Mouse (Mus musculus) neural tube, embryonic 12.5 days (tissue): ENCODE measurements around the gene Lrp10. TPM values are rescaled to one million over a fixed set of nuclear protein-coding genes. Genes with fewer than 3 reads are reported as not detected.

Experiments used
- ATAC-seq: fragments of 200-750 bp; cut with Nextera tagmentation; 2 replicates; pipeline ENCODE4 v1.8.0; 2017; ENCODE audit warnings: low read depth, mild to moderate bottlenecking, moderate TSS enrichment, moderate library complexity; ENCODE audit not compliant: low FRiP score
- H3K27ac ChIP-seq: fragments of 300-500 bp; sonication (generic); 2 replicates; pipeline ENCODE4 v1.5.1; 2016
- H3K27me3 ChIP-seq: fragments of 300-500 bp; sonication (generic); replicated peaks from 2 replicates; pipeline ENCODE4 v1.6.1; 2016; ENCODE audit warnings: mild to moderate bottlenecking
- H3K36me3 ChIP-seq: fragments of 300-500 bp; sonication (generic); 2 replicates; pipeline ENCODE4 v1.6.1; 2016; ENCODE audit warnings: mild to moderate bottlenecking
- H3K4me1 ChIP-seq: fragments of 300-500 bp; sonication (generic); 2 replicates; pipeline ENCODE4 v1.6.1; 2016
- H3K4me2 ChIP-seq: fragments of 300-500 bp; sonication (generic); replicated peaks from 2 replicates; pipeline ENCODE4 v1.6.1; 2016; ENCODE audit warnings: mild to moderate bottlenecking
- H3K4me3 ChIP-seq: fragments of 300-500 bp; sonication (generic); 2 replicates; pipeline ENCODE4 v1.5.1; 2016
- H3K9ac ChIP-seq: fragments of 300-500 bp; sonication (generic); 2 replicates; pipeline ENCODE4 v1.6.1; 2016; ENCODE audit warnings: mild to moderate bottlenecking
- H3K9me3 ChIP-seq: fragments of 300-500 bp; sonication (generic); 2 replicates; pipeline ENCODE4 v1.6.1; 2016; ENCODE audit warnings: mild to moderate bottlenecking
- WGBS: fragments of 180-500 bp; shearing (Covaris S2); methylation state at CpG from one replicate; pipeline ENCODE4 v1.1.7; 2016; 5-methylcytosine and 5-hydroxymethylcytosine counted together
- polyA plus RNA-seq: library from polyadenylated mRNA; unstranded; fragments of >200 nt; fragmentation: Nextera tagmentation; extraction: Ambion mirVana; gene quantifications from 2 replicates; pipeline ENCODE4 v1.2.1, GENCODE M21; 2016

Lrp10 gene
- polyA plus RNA-seq, 1 experiment from 2014 or later = 37.5 TPM

- no peaks in the 10 kb centered on the region for H3K36me3 ChIP-seq
- no peak overlapping the region for H3K9ac ChIP-seq
- no peaks in the 10 kb centered on the region for H3K27me3 ChIP-seq
- no peaks in the 10 kb centered on the region for H3K9me3 ChIP-seq
- WGBS = 92% methylated on average over 7 of the region's 7 CpGs
- H3K4me1 ChIP-seq = no peaks in the 10 kb centered on the region
- no peak overlapping the region for H3K4me3 ChIP-seq
- H3K4me2 ChIP-seq = no peak overlapping the region
- H3K27ac ChIP-seq = no peak overlapping the region
- ATAC-seq = no peak
Measured at GRCm38 (mm10) chr14:54485899-54486298, 22.0 kb downstream of the Lrp10 start.

- Histone ChIP-seq H3K9ac (no peak overlapping the region), H3K9me3 (no peaks in the 10 kb centered on the region), H3K27ac (no peak overlapping the region), H3K36me3 (no peaks in the 10 kb centered on the region), H3K4me2 (no peak overlapping the region), H3K4me3 (no peak overlapping the region), H3K27me3 (no peaks in the 10 kb centered on the region), H3K4me1 (no peaks in the 10 kb centered on the region)
- WGBS = 63% methylated on average over 2 of the region's 2 CpGs
- ATAC-seq = no peak
Measured at GRCm38 (mm10) chr14:54487732-54488131, 23.8 kb downstream of the Lrp10 start.

GRCm38 (mm10) chr14:54488350-54488749 lies 24.4 kb downstream of the Lrp10 start:
- Histone ChIP-seq H3K27ac (no peak overlapping the region), H3K27me3 (no peaks in the 10 kb centered on the region), H3K4me2 (no peak overlapping the region), H3K9me3 (no peaks in the 10 kb centered on the region), H3K4me1 (no peaks in the 10 kb centered on the region), H3K4me3 (no peak overlapping the region), H3K36me3 (no peaks in the 10 kb centered on the region), H3K9ac (no peak overlapping the region)
- ATAC-seq = no peak

- no peaks in the 10 kb centered on the region for H3K9me3 ChIP-seq
- no peak overlapping the region for H3K9ac ChIP-seq
- H3K27me3 ChIP-seq = no peaks in the 10 kb centered on the region
- no peak for ATAC-seq
- H3K36me3 ChIP-seq = no peaks in the 10 kb centered on the region
- no peak overlapping the region for H3K4me3 ChIP-seq
- H3K27ac ChIP-seq = no peak overlapping the region
- no peak overlapping the region for H3K4me2 ChIP-seq
- H3K4me1 ChIP-seq = no peaks in the 10 kb centered on the region
- 74% methylated on average over 18 of the region's 18 CpGs for WGBS
Measured at GRCm38 (mm10) chr14:54492345-54493131, 28.6 kb downstream of the Lrp10 start.

GRCm38 (mm10) chr14:54493236-54493635 lies 29.3 kb downstream of the Lrp10 start:
- Histone ChIP-seq H3K27ac (no peak overlapping the region), H3K9me3 (no peaks in the 10 kb centered on the region), H3K4me3 (no peak overlapping the region), H3K9ac (no peak overlapping the region), H3K36me3 (no peaks in the 10 kb centered on the region), H3K27me3 (no peaks in the 10 kb centered on the region), H3K4me1 (no peaks in the 10 kb centered on the region), H3K4me2 (no peak overlapping the region)
- 91% methylated on average over 5 of the region's 5 CpGs for whole genome bisulfite sequencing
- no peak for ATAC-seq

GRCm38 (mm10) chr14:54494234-54494633 lies 30.3 kb downstream of the Lrp10 start:
- no peak overlapping the region for H3K9ac ChIP-seq
- H3K4me3 ChIP-seq = no peak overlapping the region
- no peaks in the 10 kb centered on the region for H3K4me1 ChIP-seq
- H3K36me3 ChIP-seq = no peaks in the 10 kb centered on the region
- H3K27ac ChIP-seq = no peak overlapping the region
- under 1% methylated on average over 3 of the region's 3 CpGs for WGBS
- no peaks in the 10 kb centered on the region for H3K27me3 ChIP-seq
- no peak overlapping the region for H3K4me2 ChIP-seq
- 0 out of 2 replicates have a peak, but pooled peaks have one; percentile 48 for ATAC-seq
- H3K9me3 ChIP-seq = no peaks in the 10 kb centered on the region

GRCm38 (mm10) chr14:54496706-54497105 lies 32.8 kb downstream of the Lrp10 start:
- WGBS = 86% methylated on average over 14 of the region's 14 CpGs
- Histone ChIP-seq H3K36me3 (no peaks in the 10 kb centered on the region), H3K4me1 (no peaks in the 10 kb centered on the region), H3K9me3 (0 out of 2 replicates have a peak, but pooled peaks cover 2% of the 10 kb centered on the region), H3K4me3 (no peak overlapping the region), H3K27ac (no peak overlapping the region), H3K4me2 (no peak overlapping the region), H3K27me3 (no peaks in the 10 kb centered on the region), H3K9ac (no peak overlapping the region)
- no peak for ATAC-seq

GRCm38 (mm10) chr14:54499330-54499729 lies 35.4 kb downstream of the Lrp10 start:
- no peaks in the 10 kb centered on the region for H3K36me3 ChIP-seq
- 88% methylated on average over 2 of the region's 2 CpGs for WGBS
- H3K27me3 ChIP-seq = no peaks in the 10 kb centered on the region
- H3K4me3 ChIP-seq = no peak overlapping the region
- no peak overlapping the region for H3K4me2 ChIP-seq
- ATAC-seq = no peak
- H3K9me3 ChIP-seq = 0 out of 2 replicates have a peak, but pooled peaks cover 2% of the 10 kb centered on the region
- no peak overlapping the region for H3K9ac ChIP-seq
- no peaks in the 10 kb centered on the region for H3K4me1 ChIP-seq
- H3K27ac ChIP-seq = no peak overlapping the region

GRCm38 (mm10) chr14:54501365-54501764 lies 37.4 kb downstream of the Lrp10 start:
- H3K36me3 ChIP-seq = peaks cover 3% of the 10 kb centered on the region; the same call in 1 of the 2 replicates
- H3K4me2 ChIP-seq = no peak overlapping the region
- H3K9me3 ChIP-seq = 0 out of 2 replicates have a peak, but pooled peaks cover 2% of the 10 kb centered on the region
- no peak overlapping the region for H3K27ac ChIP-seq
- no peak overlapping the region for H3K4me3 ChIP-seq
- ATAC-seq = no peak
- no peaks in the 10 kb centered on the region for H3K27me3 ChIP-seq
- 75% methylated on average over 2 of the region's 2 CpGs for WGBS
- no peak overlapping the region for H3K9ac ChIP-seq
- no peaks in the 10 kb centered on the region for H3K4me1 ChIP-seq

GRCm38 (mm10) chr14:54503092-54503491 lies 39.2 kb downstream of the Lrp10 start:
- WGBS = 80% methylated on average over 2 of the region's 2 CpGs
- Histone ChIP-seq H3K36me3 (peaks cover 21% of the 10 kb centered on the region), H3K4me2 (no peak overlapping the region), H3K4me3 (no peak overlapping the region), H3K27me3 (no peaks in the 10 kb centered on the region), H3K27ac (no peak overlapping the region), H3K4me1 (no peaks in the 10 kb centered on the region), H3K9ac (no peak overlapping the region), H3K9me3 (0 out of 2 replicates have a peak, but pooled peaks cover 2% of the 10 kb centered on the region)
- no peak for ATAC-seq

- Histone ChIP-seq H3K4me3 (no peak overlapping the region), H3K4me1 (no peaks in the 10 kb centered on the region), H3K27ac (no peak overlapping the region), H3K27me3 (no peaks in the 10 kb centered on the region), H3K36me3 (peaks cover 87% of the 10 kb centered on the region), H3K9me3 (peaks cover 7% of the 10 kb centered on the region; the same call in 1 of the 2 replicates), H3K9ac (no peak overlapping the region), H3K4me2 (no peak overlapping the region)
- ATAC-seq = no peak
- 91% methylated on average over 9 of the region's 9 CpGs for WGBS
Measured at GRCm38 (mm10) chr14:54509774-54510173, 45.8 kb downstream of the Lrp10 start.

- H3K27me3 ChIP-seq = no peaks in the 10 kb centered on the region
- no peak overlapping the region; the same call in 1 of the 2 replicates for H3K27ac ChIP-seq
- H3K9me3 ChIP-seq = peaks cover 7% of the 10 kb centered on the region; the same call in 1 of the 2 replicates
- peak overlapping the region; percentile 65 for H3K9ac ChIP-seq
- H3K4me2 ChIP-seq = peak overlapping the region; percentile 77
- H3K4me3 ChIP-seq = peak overlapping the region; percentile 69
- H3K36me3 ChIP-seq = peaks cover 35% of the 10 kb centered on the region
- peaks cover 14% of the 10 kb centered on the region for H3K4me1 ChIP-seq
- peak; percentile 68 for ATAC-seq
- 5% methylated on average over 17 of the region's 17 CpGs for WGBS
Measured at GRCm38 (mm10) chr14:54516710-54517310, 52.9 kb downstream of the Lrp10 start.
